Mouse (Mus musculus) kidney, adult 18-20 months (tissue): ENCODE results near the gene Sirt1.
A peak's percentile ranks its signal among the peaks of the same experiment; 100 is the strongest.
"Not testable (repeated sequence)": the region's sequence is repeated elsewhere in the genome, so short reads cannot be mapped to it uniquely, and the experiment has no call there.

ENCODE experiments used
- DNase-seq: peaks from one replicate; pipeline ENCODE4 v3.0.0; 2021

The Sirt1 gene

DNA sequence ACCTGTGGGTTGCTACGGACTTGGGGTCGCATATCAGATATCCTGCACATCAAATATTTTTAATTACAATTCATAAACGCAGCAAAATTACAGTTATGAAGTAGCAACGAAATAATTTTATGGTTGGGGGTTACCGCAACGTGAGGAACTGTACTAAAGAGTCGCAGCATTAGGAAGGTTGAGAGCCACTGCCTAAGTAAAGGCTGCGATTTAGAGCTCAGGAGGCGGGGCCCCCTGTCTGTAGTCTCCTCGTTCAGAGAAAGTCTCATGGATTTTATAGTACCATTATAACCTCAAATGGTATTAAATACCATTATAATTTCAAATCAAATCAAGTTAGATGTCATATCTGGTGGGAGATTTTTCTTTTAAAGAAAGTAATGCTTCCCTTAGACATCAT, 5.5 kb upstream of the Sirt1 start:
- no peak for DNase-seq

DNA sequence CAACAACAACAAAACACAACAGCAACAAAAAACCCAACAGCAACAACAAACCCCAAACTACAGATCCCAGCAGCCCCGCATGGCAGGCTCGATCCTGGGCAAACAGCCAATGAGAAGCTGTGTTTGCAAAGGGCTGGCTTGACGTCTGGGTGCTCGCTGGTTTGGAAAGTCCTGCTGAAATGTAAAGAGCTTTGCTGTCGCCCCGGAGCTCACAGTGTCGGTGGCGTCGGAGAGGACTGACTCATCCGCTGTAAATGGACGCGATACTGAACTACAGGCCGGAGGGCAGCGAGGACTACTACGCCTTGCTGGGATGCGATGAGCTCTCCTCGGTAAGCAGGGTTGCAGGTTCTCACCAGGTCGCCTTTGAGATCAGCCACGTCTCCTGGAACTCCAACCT, 4.9 kb upstream of the Sirt1 start:
- peak; percentile 85 for DNase-seq

DNA sequence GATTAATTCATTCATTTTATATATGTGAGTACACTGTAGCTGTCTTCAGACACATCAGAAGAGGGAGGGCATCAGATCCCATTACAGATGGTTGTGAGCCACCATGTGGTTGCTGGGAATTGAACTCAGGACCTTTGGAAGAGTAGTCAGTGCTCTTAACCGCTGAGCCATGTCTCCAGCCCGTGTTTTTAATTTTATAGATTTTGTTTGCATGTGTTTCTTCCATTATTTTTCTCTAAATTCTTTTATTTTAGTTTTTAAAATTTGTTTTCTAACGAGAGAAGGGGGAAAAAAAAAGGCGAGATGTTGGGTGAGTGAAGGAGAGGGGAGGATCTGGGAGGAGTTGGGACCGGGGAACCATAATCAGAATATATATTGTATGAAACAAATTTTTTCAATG, 4.4 kb upstream of the Sirt1 start:
- not testable (repeated sequence) for DNase-seq

DNA sequence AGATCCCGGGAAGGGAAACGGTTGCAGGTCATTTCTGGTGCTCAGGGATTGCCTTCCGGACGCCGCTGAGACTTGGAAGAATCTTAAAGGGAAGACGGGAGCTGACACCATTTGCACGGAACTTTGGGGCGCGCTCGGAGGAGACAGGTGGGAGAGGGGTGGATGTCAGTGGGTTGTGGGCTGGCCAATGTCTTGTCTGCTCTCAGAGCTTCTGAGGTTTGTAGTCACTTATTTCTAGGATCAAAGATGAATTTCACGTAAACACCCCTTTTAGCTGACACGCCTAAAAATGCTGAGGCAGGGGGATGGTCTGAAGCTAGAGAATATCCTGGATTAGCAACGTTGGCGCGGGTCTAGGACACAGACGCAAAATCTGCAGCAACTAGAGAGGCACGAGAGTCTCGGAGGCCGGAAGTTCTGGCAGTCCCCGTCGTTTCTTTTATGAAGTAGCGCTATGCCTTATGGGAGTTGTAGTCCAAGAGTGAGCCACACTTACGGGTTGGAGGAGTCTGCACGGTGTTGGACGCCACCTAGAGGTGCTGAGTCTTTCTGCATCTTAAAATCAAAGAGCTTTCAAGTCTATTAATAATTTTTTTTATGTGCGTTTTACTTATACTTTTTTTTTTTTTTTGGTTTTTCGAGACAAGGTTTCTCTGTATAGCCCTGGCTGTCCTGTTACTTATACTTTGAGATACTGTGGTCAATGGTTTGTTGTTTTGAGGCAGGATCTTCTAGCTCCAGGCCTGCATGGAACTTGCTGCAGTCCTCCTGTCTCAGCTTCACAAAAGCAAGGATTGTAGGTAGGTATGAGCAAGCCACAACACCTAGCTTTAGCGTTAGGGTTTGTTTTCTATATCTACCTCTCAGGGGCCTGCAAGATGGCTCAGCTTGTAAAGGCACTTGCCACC, 1.1 kb upstream of the Sirt1 start, which contains the start of gene Dnajc12:
Gene Dnajc12, plus strand, starts transcription at position 72 of the 908 bp plus-strand sequence.
- peak; percentile 70 for DNase-seq

DNA sequence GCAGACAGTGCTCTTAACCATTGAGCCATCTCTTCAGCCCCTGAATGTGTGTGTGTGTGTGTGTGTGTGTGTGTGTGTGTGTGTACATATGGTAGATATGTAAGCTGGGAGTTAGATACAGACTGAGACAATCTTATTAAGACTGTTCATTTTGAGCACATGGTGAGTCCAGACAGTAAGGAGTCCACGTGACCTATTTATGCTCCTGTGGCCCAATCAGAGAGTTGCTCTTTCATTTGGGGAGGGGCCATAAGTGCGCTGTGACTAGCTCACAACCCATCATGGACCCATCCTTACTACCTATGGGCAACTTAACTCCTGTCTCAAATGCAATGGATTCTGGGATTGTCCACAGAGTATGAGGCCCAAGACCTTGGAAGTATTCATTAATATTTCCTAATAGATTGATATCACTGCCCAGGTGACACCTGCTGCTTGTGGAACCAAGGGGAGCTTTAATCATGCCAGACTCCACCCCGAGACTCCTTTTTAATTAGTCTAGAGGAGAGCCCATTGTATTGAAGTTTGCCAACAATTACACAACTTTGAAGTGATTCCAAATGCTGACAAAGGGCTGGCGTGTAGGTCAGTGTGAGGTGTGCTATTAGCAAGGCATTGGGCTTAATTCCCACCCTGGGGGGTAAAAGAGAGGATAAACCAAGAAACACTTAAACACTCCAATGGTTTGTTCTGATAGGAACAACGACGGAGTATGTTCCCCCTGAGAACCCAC, 2.4 kb downstream of the Sirt1 start:
- no peak for DNase-seq

DNA sequence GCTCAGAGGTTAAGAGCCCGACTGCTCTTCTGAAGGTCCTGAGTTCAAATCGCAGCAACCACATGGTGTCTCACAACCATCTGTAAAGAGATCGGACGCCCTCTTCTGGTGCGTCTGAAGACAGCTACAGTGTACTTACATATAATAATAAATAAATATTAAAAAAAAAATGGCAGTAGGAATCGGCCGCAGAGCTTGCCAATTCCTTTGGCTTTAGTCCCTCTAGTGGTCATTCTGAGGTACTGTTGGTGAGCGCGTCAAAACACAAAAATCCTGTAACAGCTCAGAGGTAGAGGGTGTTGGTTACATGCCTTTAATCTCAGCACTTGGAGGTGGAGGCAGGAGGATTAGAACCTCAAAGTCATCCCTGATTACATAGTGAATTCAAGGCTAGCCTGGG, 4.0 kb downstream of the Sirt1 start:
- DNase-seq, result peak; percentile 55

DNA sequence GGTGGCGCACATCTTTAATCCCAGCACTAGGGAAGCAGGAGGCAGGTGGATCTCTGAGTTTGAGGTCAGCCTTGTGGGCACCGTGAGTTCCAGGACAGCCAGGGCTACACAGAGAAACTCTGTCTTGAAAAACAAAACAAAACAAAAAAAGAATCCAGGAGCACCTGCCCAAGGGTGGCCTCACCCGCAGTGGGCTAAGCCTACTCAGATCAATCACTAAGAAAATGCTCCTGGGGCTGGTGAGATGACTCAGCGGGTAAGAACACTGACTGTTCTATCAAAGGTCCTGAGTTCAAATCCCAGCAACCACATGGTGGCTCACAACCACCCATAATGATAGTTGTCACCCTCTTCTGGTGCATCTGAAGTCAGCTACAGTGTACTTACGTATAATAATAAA, 5.2 kb downstream of the Sirt1 start:
- DNase-seq, result no peak

DNA sequence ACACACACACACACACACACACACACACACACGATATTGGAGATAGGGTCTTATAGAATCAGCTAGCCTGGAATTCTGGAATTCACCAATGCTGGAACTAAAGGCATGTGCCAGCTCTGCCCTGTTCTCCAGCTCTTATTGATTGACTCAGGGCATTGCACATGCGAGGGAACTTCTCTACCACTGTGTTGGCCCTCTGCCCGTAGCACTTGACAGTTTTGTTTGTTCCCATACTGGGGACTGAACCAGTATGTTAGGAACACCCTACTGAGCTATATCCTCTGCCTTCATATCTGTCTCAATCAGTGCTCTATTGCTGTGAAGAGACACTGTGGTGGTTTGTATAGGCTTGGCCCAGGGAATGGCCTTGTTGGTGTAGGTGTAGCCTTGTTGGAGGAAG, 13.5 kb downstream of the Sirt1 start:
- DNase-seq, result no peak

DNA sequence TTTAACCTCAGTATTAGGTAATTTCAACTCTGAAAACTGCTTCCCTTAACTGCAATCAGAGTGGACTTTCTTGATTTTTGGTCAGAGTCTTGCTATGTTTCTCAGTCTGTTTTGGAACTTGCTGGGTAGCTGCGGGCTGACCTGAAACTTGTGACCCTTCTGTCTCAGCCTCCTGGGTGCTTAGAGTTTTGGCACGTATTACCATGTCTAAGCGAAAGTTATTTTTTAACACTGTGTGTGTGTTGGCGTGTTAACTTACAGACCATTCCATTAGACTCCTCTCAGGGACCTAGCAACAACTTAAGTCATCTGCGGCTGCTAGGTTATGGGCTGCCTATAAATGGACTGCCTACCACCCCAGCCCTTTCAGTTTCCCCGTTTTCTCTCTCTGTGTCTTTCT, 14.1 kb downstream of the Sirt1 start:
- DNase-seq, result peak; percentile 25

DNA sequence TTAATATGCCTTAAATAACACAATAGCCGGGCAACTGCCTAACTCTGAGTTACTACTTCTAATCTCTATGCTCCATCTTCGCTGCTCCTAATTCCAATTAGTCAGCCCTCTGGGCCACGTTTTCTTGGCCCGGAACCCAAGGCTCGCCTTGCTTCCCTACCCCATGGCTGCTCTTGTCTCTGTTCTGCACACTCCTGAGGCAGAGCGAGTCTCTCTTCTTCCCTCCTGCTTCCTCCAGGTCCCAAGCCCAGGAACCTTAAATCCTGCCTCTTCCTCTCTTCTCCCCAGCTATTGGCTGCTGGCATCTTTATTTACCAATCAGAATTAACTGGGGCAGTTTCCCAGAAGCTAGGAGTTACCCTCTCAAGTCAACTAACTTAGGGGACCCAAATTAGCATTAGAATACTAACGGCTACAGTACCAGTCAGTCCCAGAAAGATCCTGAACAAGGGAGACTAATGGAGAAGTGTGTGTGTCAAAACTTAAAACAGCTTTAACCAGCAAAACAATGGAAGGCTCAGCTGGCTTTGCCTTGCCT, 15.5 kb downstream of the Sirt1 start:
- DNase-seq, result no peak

DNA sequence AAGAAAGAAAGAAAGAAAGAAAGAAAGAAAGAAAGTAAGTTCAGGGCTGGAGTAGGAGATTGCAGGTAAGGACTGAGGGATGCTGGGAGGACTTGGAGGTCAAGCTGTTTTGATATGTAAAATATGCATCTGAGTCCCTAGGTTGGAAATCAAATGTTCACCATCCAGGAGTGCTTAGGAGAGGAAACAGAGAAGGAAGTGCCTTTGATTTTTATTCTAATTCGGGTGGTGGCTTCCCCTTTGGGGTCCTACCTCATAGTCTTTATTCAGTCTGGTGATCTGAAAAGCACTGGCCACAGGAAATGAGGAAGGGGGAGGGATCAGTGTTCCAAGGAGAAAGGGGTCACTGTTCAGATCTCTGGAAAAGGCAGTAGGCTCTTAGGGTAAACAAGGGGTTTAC, 21.0 kb downstream of the Sirt1 start:
- no peak for DNase-seq

DNA sequence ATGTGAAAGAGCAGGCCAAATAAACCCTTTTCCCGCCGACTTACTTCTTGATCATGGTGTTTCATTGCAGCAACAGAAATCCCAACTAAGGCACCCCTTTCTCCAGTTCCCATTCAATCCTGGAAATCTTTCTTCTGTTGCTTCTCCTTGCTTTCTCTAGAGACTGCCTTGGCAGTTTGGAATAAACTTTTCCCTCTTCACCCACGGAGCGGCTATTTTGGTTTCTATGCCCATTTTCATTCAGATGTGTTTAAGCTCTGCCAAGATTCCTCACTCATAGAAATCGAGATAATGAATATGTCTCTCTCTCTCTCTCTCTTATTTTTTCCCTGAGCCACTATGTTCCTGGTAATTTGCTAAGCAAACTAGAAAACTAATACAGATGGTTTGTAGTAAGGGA, 29.4 kb downstream of the Sirt1 start:
- DNase-seq, result no peak

DNA sequence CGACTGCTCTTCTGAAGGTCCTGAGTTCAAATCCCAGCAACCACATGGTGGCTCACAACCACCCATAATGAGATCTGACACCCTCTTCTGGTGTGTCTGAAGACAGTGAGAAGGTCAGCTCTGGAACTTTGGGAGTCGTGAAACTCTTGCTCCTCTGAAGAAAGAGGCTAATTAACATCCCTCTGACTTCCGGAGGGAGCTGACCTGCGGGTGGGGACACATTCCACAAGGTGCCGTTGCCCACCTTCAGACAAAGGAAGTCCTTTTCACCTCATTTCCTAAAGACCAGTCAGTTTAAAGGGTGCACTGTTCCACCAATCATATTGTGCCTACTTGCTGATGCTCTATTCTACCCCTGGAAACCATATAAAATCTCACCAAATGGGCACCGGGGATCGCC, 30.4 kb downstream of the Sirt1 start:
- DNase-seq, result not testable (repeated sequence)

DNA sequence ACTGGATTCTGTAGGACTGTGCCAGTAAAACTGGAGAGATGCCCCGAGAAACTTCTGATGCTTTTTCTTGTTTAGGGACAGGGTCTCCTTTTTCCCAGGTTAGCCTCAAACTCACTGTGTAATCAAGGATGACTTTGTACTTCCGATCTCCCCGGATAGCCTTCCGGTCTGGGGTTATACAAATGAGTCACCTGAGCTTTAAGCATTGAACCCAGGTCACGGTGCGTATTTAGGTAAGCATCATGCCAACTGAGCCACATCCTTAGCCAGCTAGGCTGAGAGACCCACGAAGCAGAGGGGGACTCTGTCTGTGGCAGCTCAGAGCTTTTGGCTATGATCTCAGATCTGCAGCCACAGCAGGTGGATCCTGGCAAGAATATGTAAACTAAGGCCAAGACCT, 30.8 kb downstream of the Sirt1 start:
- DNase-seq, result no peak

DNA sequence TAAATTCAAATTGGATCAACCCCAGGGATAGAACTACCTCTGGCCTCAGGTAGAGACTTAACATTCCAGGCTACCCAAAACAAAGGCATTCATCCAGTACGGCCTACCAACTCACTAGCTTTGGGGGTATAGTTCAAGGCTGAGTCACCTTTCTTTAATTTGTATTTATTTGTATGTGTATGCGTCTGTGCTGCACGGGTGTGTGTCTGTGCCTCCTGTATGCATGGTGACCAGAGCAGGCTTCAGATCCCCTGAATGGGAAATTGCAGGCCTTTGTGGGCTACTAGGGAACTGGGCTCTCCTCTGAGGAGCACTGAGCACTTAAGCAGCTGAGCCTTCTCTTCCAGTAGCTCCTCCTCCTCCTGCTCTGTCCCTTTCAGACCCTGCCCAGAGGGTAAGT, 33.2 kb downstream of the Sirt1 start:
- DNase-seq, result no peak

DNA sequence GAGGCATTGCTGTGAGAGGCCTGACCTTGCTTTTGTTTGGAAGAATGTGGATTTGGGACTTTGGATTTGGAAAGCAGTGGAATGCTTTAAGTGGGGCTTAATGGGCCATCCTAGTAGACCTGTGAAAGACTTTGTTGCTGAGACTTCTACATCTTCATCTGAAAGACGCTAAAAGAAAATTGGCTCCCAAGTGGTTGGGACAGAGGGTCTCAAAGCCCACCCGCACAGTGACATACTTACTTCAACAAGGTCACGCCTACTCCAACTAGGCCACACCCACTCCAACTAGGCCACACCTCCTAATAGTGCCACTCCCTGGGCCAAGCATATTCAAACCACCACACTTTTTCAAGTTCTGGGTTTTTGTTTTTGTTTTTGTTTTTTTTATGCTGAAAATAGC, 36.8 kb downstream of the Sirt1 start:
- DNase-seq, result no peak

DNA sequence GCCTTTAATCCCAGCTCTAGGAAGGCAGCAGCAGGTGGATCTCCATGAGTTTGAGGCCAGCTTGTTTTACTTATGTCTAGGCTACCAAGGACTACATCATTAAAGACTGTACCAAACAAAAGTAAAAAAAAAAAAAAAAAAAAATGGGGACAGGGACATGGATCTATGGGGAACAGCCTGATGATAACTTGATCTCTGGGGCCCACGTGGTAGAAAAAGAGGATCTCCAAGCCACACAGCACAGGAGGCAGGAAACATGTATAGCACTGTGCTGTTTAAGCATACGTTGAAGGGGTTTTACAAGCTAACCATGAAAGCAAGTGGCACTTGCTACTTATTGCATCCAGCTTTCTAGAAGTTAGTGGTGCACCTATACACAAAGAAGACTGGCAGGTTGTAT, 40.2 kb downstream of the Sirt1 start:
- no peak for DNase-seq

DNA sequence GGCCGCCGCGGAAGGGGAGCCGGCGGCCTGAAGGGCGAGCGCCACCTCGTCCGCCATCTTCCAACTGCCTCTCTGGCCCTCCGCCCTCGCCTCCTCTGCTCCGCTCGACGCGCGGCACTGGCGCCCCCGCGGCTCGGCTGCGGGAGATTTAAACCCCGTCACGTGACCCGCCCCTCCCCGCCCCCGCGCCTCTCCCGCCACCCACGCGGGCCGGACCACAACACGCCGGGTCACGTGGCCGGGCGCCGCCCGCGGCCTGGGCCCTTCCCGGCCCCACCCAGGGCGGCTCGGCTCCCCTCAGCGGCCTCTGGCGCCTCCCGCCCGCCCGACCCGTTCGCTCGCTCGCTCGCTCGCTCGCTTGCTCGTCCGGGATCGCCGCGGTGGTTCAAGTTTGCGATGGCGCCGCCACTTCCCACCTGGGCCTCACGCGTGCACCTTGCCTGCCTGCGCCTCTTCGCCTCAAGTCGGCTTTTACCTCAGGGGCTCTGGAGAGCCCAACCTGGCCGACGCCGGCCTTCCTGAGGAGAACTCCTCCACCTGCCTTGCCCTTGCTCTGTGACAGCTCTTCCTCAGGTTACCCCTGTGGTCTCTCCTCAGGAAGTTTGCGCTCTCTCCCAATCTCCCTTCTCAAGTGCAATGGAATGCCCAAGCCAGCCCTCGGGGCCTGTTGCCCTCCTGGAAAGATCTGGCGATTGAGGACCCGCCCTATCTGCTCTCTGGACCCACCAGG, 42.4 kb downstream of the Sirt1 start:
- peak; percentile 94 for DNase-seq

DNA sequence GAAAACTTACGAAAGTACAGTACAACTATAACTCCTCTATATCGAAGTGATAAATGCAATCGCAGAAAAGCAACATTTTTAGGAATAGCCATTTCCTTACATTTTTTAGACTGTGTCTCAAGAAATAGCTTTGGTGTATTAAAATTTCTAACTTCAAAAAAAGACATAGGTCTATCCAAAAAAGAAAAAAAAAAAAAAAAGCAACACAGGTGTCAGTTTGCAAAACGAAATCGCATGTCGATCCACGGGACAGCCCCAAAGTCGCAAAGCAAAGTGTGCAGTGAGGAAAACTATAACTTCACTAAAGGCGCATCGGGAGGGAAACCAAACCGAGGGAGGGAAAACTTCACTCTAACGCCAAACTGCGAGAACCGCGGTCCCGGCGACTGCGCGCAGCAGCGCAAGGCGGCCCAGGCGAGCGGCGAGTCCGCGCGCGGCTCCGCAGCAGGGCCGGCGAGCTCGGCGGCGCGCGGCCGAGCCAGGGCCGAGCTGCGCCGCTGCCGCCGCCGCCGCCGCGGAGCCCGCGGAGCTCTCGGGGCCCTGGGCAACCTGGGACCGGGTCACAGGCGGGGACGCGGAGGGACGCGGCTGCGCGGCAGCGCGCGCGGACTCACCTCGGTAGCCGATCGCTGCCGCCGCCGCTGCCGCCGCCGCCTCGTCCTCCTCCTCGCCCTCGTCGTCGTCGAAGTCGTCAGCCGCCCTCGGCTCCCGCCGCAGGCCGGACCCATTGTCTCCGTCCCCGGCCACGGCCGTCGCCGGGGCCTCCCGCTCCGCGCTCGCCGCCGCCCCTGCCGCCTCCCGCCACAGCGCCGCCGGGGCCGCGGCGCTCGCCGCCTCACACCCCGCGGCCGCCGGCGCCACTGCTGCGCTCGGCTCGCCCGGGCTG, 43.3 kb downstream of the Sirt1 start:
- peak; percentile 58 for DNase-seq

DNA sequence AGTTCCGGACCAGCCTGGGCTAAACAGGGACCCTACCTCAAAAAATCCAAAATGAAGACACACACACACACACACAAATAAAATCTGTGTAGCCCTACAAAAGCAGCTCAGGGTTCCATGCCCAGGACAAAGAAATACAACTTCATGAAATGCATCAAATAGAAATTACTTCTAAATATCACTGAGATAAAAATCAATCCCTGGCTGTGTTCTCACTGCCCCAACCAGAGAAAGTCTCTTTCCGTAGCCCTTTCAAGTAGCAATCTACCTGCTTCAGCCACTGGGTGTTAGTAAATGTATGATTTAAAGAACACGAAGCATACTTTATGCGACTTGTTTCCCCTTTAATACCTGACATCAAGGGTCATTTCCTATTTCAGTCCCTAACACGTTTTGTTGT, 44.2 kb downstream of the Sirt1 start:
- no peak for DNase-seq

DNA sequence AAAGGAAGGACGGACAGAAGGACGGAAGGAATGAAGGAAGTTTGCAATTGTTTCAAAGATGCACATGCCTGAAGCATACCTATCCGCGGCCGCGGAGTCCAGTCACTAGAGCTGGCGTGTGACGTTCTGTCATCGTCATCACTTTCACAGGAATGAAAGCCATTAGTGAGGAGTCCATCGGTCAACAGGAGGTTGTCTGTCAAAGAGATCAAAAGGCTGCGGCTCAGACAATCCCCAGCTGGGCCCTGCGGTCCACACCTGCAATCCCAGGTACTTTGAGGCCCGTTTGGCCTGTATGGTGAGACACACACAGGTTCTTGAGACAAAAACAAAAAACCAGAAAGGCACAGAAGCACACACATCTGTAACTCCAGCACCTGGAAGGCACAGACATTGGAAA, 44.6 kb downstream of the Sirt1 start:
- DNase-seq, result peak; percentile 39

DNA sequence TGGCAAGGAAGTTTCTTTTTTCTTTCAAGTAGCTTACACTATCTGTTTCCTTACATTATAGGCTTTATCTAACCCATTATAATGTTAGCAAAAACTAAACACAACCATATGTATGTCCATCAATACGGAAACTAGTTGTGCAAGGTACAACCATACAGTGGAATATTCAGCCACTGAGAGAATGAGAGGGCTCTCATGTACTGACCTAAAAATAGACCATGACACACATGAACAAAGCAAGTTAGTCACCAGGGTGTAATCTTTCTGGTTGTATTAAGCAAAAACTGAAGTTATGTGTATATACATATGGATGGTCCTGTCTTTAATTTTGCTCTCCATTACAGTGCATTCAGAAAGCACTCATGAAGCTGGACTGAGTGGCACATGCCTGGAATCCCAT, 54.4 kb downstream of the Sirt1 start:
- DNase-seq, result no peak
